Mouse (Mus musculus): Measurements from ENCODE around the gene Kcnj14. TPM values are rescaled to one million over a fixed set of nuclear protein-coding genes. Genes with fewer than 3 reads are reported as not detected.

Gene Kcnj14
- polyA plus RNA-seq, 1 experiment, result 0.05 TPM

GRCm38 (mm10) chr7:45826631-45827030 lies 2.0 kb upstream of the Kcnj14 start:
- Histone ChIP-seq H3K27me3 (ENCODE audit: control insufficient read depth, insufficient read depth, insufficient read length) (no peaks in the 10 kb centered on the region), H3K79me2 (ENCODE audit: control insufficient read depth, insufficient read depth) (peaks cover 14% of the 10 kb centered on the region), H3K4me2 (ENCODE audit: low read depth) (no peak overlapping the region), H3K36me3 (ENCODE audit: control insufficient read depth, insufficient read depth) (peaks cover 9% of the 10 kb centered on the region), H3ac (ENCODE audit: control insufficient read depth, insufficient read length) (no peak overlapping the region), H3K4me3 (no peak overlapping the region)
- TF ChIP-seq USF1 (IDR thresholded peaks at IDR 0.05; ENCODE audit: low read depth) (no peak), POLR2A (IDR thresholded peaks at IDR 0.05; ENCODE audit: insufficient read length, low read depth) (no peak), SRF (IDR thresholded peaks at IDR 0.05; ENCODE audit: control insufficient read depth, insufficient read length, low read depth) (no peak), POLR2AphosphoS2 (IDR thresholded peaks at IDR 0.05; ENCODE audit: insufficient read length, low read depth) (no peak), MYOG (IDR thresholded peaks at IDR 0.05; ENCODE audit: control insufficient read depth in 1 of 3, insufficient read depth in 1 of 3, insufficient read length in 2 of 3, low read depth in 2 of 3) (no peak), TCF3 (IDR thresholded peaks at IDR 0.05; ENCODE audit: insufficient read length, low read depth) (no peak), MYOD1 (IDR thresholded peaks at IDR 0.05; ENCODE audit: control insufficient read depth in 1 of 3, insufficient read length in 2 of 3, low read depth in 2 of 3) (no peak), CEBPB (IDR thresholded peaks at IDR 0.05; ENCODE audit: insufficient read depth, poor library complexity, severe bottlenecking) (no peak), E2F4 (IDR thresholded peaks at IDR 0.05; ENCODE audit: insufficient read depth) (no peak), MAX (IDR thresholded peaks at IDR 0.05; ENCODE audit: low read depth) (no peak), REST (IDR thresholded peaks at IDR 0.05; ENCODE audit: insufficient read depth, insufficient read length) (no peak), TCF12 (IDR thresholded peaks at IDR 0.05; ENCODE audit: insufficient read depth, poor library complexity, severe bottlenecking) (no peak)

- TF ChIP-seq CEBPB (IDR thresholded peaks at IDR 0.05; ENCODE audit: insufficient read depth, poor library complexity, severe bottlenecking) (no peak), MAX (IDR thresholded peaks at IDR 0.05; ENCODE audit: low read depth) (no peak), TCF12 (IDR thresholded peaks at IDR 0.05; ENCODE audit: insufficient read depth, poor library complexity, severe bottlenecking) (no peak), POLR2A (IDR thresholded peaks at IDR 0.05; ENCODE audit: insufficient read length, low read depth) (no peak), MYOG (IDR thresholded peaks at IDR 0.05; ENCODE audit: control insufficient read depth in 1 of 3, insufficient read depth in 1 of 3, insufficient read length in 2 of 3, low read depth in 2 of 3) (no peak), SRF (IDR thresholded peaks at IDR 0.05; ENCODE audit: control insufficient read depth, insufficient read length, low read depth) (no peak), USF1 (IDR thresholded peaks at IDR 0.05; ENCODE audit: low read depth) (no peak), MYOD1 (IDR thresholded peaks at IDR 0.05; ENCODE audit: control insufficient read depth in 1 of 3, insufficient read length in 2 of 3, low read depth in 2 of 3) (no peak), TCF3 (IDR thresholded peaks at IDR 0.05; ENCODE audit: insufficient read length, low read depth) (no peak), REST (IDR thresholded peaks at IDR 0.05; ENCODE audit: insufficient read depth, insufficient read length) (no peak), POLR2AphosphoS2 (IDR thresholded peaks at IDR 0.05; ENCODE audit: insufficient read length, low read depth) (no peak), E2F4 (IDR thresholded peaks at IDR 0.05; ENCODE audit: insufficient read depth) (no peak)
- no peak overlapping the region for H3K4me3 ChIP-seq
These were observed 3.7 kb downstream of the Kcnj14 start for GRCm38 (mm10) chr7:45820913-45821312.

GRCm38 (mm10) chr7:45819843-45820242 lies 4.7 kb downstream of the Kcnj14 start:
- Histone ChIP-seq H3K79me2 (ENCODE audit: control insufficient read depth, insufficient read depth) (no peaks in the 10 kb centered on the region), H3K4me3 (no peak overlapping the region), H3K36me3 (ENCODE audit: control insufficient read depth, insufficient read depth) (no peaks in the 10 kb centered on the region), H3K27me3 (ENCODE audit: control insufficient read depth, insufficient read depth, insufficient read length) (no peaks in the 10 kb centered on the region), H3ac (ENCODE audit: control insufficient read depth, insufficient read length) (no peak overlapping the region), H3K4me2 (ENCODE audit: low read depth) (no peak overlapping the region)
- TF ChIP-seq TCF3 (IDR thresholded peaks at IDR 0.05; ENCODE audit: insufficient read length, low read depth), result no peak
- no peak for TF ChIP-seq POLR2AphosphoS2 (IDR thresholded peaks at IDR 0.05; ENCODE audit: insufficient read length, low read depth)
- no peak for TF ChIP-seq MAX (IDR thresholded peaks at IDR 0.05; ENCODE audit: low read depth)
- no peak for TF ChIP-seq MYOD1 (IDR thresholded peaks at IDR 0.05; ENCODE audit: control insufficient read depth in 1 of 3, insufficient read length in 2 of 3, low read depth in 2 of 3)
- no peak for TF ChIP-seq POLR2A (IDR thresholded peaks at IDR 0.05; ENCODE audit: insufficient read length, low read depth)
- no peak for TF ChIP-seq USF1 (IDR thresholded peaks at IDR 0.05; ENCODE audit: low read depth)
- TF ChIP-seq E2F4 (IDR thresholded peaks at IDR 0.05; ENCODE audit: insufficient read depth), result no peak
- TF ChIP-seq CEBPB (IDR thresholded peaks at IDR 0.05; ENCODE audit: insufficient read depth, poor library complexity, severe bottlenecking), result no peak
- TF ChIP-seq TCF12 (IDR thresholded peaks at IDR 0.05; ENCODE audit: insufficient read depth, poor library complexity, severe bottlenecking), result no peak
- TF ChIP-seq MYOG (IDR thresholded peaks at IDR 0.05; ENCODE audit: control insufficient read depth in 1 of 3, insufficient read depth in 1 of 3, insufficient read length in 2 of 3, low read depth in 2 of 3), result no peak
- TF ChIP-seq SRF (IDR thresholded peaks at IDR 0.05; ENCODE audit: control insufficient read depth, insufficient read length, low read depth), result no peak
- TF ChIP-seq REST (IDR thresholded peaks at IDR 0.05; ENCODE audit: insufficient read depth, insufficient read length), result no peak

More at GRCm38 (mm10) chr7:45820913-45821312, 3.7 kb downstream of the Kcnj14 start:
- peaks cover 3% of the 10 kb centered on the region for H3K36me3 ChIP-seq (ENCODE audit: control insufficient read depth, insufficient read depth)
- H3K4me2 ChIP-seq (ENCODE audit: low read depth), result no peak overlapping the region
- H3ac ChIP-seq (ENCODE audit: control insufficient read depth, insufficient read length), result no peak overlapping the region
- H3K79me2 ChIP-seq (ENCODE audit: control insufficient read depth, insufficient read depth), result no peaks in the 10 kb centered on the region
- H3K27me3 ChIP-seq (ENCODE audit: control insufficient read depth, insufficient read depth, insufficient read length), result no peaks in the 10 kb centered on the region

GRCm38 (mm10) chr7:45815984-45816351 lies 8.6 kb downstream of the Kcnj14 start:
- H3K4me3 ChIP-seq, result no peak overlapping the region
- peaks cover 19% of the 10 kb centered on the region for H3K79me2 ChIP-seq (ENCODE audit: control insufficient read depth, insufficient read depth)
- no peak for TF ChIP-seq E2F4 (IDR thresholded peaks at IDR 0.05; ENCODE audit: insufficient read depth)
- TF ChIP-seq MYOG (IDR thresholded peaks at IDR 0.05; ENCODE audit: control insufficient read depth in 1 of 3, insufficient read depth in 1 of 3, insufficient read length in 2 of 3, low read depth in 2 of 3), result no peak
- no peak for TF ChIP-seq CEBPB (IDR thresholded peaks at IDR 0.05; ENCODE audit: insufficient read depth, poor library complexity, severe bottlenecking)
- no peak for TF ChIP-seq TCF3 (IDR thresholded peaks at IDR 0.05; ENCODE audit: insufficient read length, low read depth)
- TF ChIP-seq POLR2A (IDR thresholded peaks at IDR 0.05; ENCODE audit: insufficient read length, low read depth), result no peak
- H3ac ChIP-seq (ENCODE audit: control insufficient read depth, insufficient read length), result no peak overlapping the region
- no peaks in the 10 kb centered on the region for H3K27me3 ChIP-seq (ENCODE audit: control insufficient read depth, insufficient read depth, insufficient read length)
- H3K4me2 ChIP-seq (ENCODE audit: low read depth), result no peak overlapping the region
- H3K36me3 ChIP-seq (ENCODE audit: control insufficient read depth, insufficient read depth), result peaks cover 11% of the 10 kb centered on the region
